Mouse (Mus musculus) small intestine, adult 2 months (tissue): Measurements from ENCODE around the gene Dpp9.

Experiments
- CTCF ChIP-seq: fragments of 200-500 bp; IDR thresholded peaks from 2 replicates; pipeline ENCODE4 v1.5.1; 2012; ENCODE audit warnings: low read depth, mild to moderate bottlenecking, control low read depth, inconsistent platforms, low read length, moderate library complexity, mixed read lengths; ENCODE audit not compliant: insufficient replicate concordance, insufficient read length; ENCODE audit errors: extremely low read depth
- POLR2A ChIP-seq: fragments of 200-500 bp; IDR thresholded peaks from 2 replicates; pipeline ENCODE4 v1.6.1; 2012; ENCODE audit warnings: low read depth, mild to moderate bottlenecking, control low read depth, inconsistent platforms, low read length, moderate library complexity

GRCm38 (mm10) chr17:56191266-56191665, 27.4 kb downstream of the Dpp9 start:
- TF ChIP-seq CTCF: no peak
- TF ChIP-seq POLR2A: no peak
